Mouse (Mus musculus): Measurements from ENCODE around the gene 4933434E20Rik. TPM values are rescaled to one million over a fixed set of nuclear protein-coding genes. Genes with fewer than 3 reads are reported as not detected.
A peak's percentile ranks its signal among the peaks of the same experiment; 100 is the strongest.

4933434E20Rik gene
- total and polyA plus RNA-seq, 3 experiments, result 89.5 to 133 (median 102) TPM

DNA sequence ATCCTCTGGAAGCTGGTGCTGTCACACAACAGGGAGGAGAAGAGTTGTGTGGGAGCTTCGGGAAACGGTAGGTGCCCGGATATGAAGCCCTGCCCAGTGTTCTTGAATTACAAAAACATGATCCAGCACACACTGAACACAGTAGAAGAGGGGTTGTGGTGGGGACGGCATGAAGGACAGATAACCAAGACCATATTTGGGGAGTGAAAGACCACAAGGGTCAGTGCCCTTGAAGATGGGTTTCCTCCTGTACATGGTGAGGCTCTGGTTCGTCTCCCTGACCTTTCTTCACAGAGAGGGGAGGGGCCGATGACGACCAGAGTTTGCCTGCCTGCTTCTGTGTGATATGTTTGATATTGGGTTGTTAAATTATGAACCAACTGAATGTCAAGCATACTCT is 18.3 kb downstream of the 4933434E20Rik start:
- in situ Hi-C loops (cut with MboI; ENCODE audit: low pct_ligation_motif_present, low pct_unique_long_range_greater_than_20kb, low sequenced_read_pairs) (loop anchor here (10.0 kb wide), 2 partner anchors 105 to 275 kb away; partner anchors contain the start of gene Atp8b2), dilution Hi-C loops (cut with MboI; ENCODE audit: extremely low pct_ligation_motif_present, extremely low pct_unique_long_range_greater_than_20kb, low sequenced_read_pairs) (no loop called here)
- no peaks in the 10 kb centered on the region for H3K79me2 ChIP-seq (replicated peaks; ENCODE audit: control insufficient read depth, extremely low read depth, insufficient read depth, poor library complexity, severe bottlenecking)
- H3K4me1 ChIP-seq (ENCODE audit: control insufficient read depth in 1 of 2, insufficient read depth in 2 of 2), result peaks cover 6 to 21% of the 10 kb centered on the region in 2 experiments
- H3K4me2 ChIP-seq (ENCODE audit: insufficient read depth, low read depth, poor library complexity, severe bottlenecking), result no peak overlapping the region
- no peak overlapping the region for H3K9ac ChIP-seq (ENCODE audit: insufficient read depth, low read depth)
- TF ChIP-seq NRF1 (IDR thresholded peaks at IDR 0.05; ENCODE audit: low read depth, low read length) (no peak), ELF1 (IDR thresholded peaks at IDR 0.05; ENCODE audit: low read depth, low read length) (no peak), ZMIZ1 (IDR thresholded peaks at IDR 0.05; ENCODE audit: low read depth, low read length) (no peak), ZNF384 (IDR thresholded peaks at IDR 0.05; ENCODE audit: low read depth, low read length) (no peak), TBP (conservative IDR thresholded peaks at IDR 0.05; ENCODE audit: low read depth, low read length) (no peak), UBTF (IDR thresholded peaks at IDR 0.05; ENCODE audit: low read depth, low read length) (no peak), IRF4 (IDR thresholded peaks at IDR 0.05; ENCODE audit: low read depth, low read length) (no peak), CHD1 (IDR thresholded peaks at IDR 0.05; ENCODE audit: low read depth, low read length) (no peak), KAT2A (IDR thresholded peaks at IDR 0.05; ENCODE audit: insufficient replicate concordance, low read length) (no peak), ZC3H11A (IDR thresholded peaks at IDR 0.05; ENCODE audit: low read depth, low read length) (no peak), EP300 (IDR thresholded peaks at IDR 0.05; ENCODE audit: low read length) (no peak), POLR2A (IDR thresholded peaks at IDR 0.05; ENCODE audit: low read depth, low read length) (no peak), MAX (IDR thresholded peaks at IDR 0.05; ENCODE audit: low read length) (no peak), MYC (IDR thresholded peaks at IDR 0.05; ENCODE audit: low read depth, low read length) (no peak)
- H3K4me3 ChIP-seq (replicated peaks in 1 of 3; ENCODE audit: low read depth in 2 of 3, low read length in 2 of 3, poor library complexity in 1 of 3), result no peak overlapping the region
- no peak for DNase-seq (ENCODE audit: extremely low read depth)
- H3K36me3 ChIP-seq (replicated peaks in 1 of 2; ENCODE audit: control insufficient read depth in 1 of 2, insufficient read depth in 1 of 2, low read length in 1 of 2), result peaks cover 3 to 29% of the 10 kb centered on the region in 2 experiments
- H3K27me3 ChIP-seq (replicated peaks), result no peaks in the 10 kb centered on the region
- H3K27ac ChIP-seq (ENCODE audit: insufficient read depth, low read depth), result no peak overlapping the region
- H3K9me3 ChIP-seq (replicated peaks; ENCODE audit: low read length), result no peaks in the 10 kb centered on the region

DNA sequence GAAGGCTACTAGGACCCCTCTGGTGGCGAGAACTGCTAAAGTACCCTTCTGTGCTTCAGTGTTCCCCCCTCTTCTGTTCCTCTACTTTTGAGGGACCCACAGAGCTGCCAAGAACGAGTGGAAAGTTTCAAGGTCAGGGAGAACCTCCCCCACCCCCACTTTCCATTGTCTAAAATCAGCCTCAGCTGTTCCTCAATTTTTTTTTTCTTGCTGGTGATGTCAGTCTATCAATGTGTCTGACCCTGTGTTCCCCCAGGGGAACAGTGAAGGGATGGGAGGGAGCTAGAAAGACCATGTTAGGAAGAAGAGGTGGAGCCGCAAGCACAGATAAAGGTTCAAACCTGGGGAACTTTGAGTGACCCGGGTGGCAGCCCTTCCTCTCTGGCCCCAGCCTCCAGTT is 20.9 kb downstream of the 4933434E20Rik start, which contains the start of gene Tpm3:
Tpm3 (plus strand) TSS at position 356 of the 400 bp plus-strand sequence.
- dilution Hi-C loops (cut with MboI; ENCODE audit: extremely low pct_ligation_motif_present, extremely low pct_unique_long_range_greater_than_20kb, low sequenced_read_pairs), result no loop called here
- H3K9ac ChIP-seq (ENCODE audit: insufficient read depth, low read depth), result no peak within 1 kb of the TSS
- peaks cover 6 to 26% of the 10 kb centered on the region in 2 experiments for H3K4me1 ChIP-seq (ENCODE audit: control insufficient read depth in 1 of 2, insufficient read depth in 2 of 2)
- H3K27ac ChIP-seq (ENCODE audit: insufficient read depth, low read depth), result no peak within 1 kb of the TSS
- H3K27me3 ChIP-seq (replicated peaks), result no peaks in the 10 kb centered on the region
- H3K79me2 ChIP-seq (replicated peaks; ENCODE audit: control insufficient read depth, extremely low read depth, insufficient read depth, poor library complexity, severe bottlenecking), result no peaks in the 10 kb centered on the region
- H3K36me3 ChIP-seq (replicated peaks in 1 of 2; ENCODE audit: control insufficient read depth in 1 of 2, insufficient read depth in 1 of 2, low read length in 1 of 2), result peaks cover 0 to 5% of the 10 kb centered on the region in 2 experiments
- in situ Hi-C loops (cut with MboI; ENCODE audit: low pct_ligation_motif_present, low pct_unique_long_range_greater_than_20kb, low sequenced_read_pairs), result loop anchor here (10.0 kb wide), 2 partner anchors 107 to 277 kb away; partner anchors contain the start of gene Atp8b2
- H3K4me2 ChIP-seq (ENCODE audit: insufficient read depth, low read depth, poor library complexity, severe bottlenecking), result 0 out of 2 replicates have a peak within 1 kb of the TSS, but pooled peaks have one; percentile 7
- H3K9me3 ChIP-seq (replicated peaks; ENCODE audit: low read length), result no peaks in the 10 kb centered on the region
- DNase-seq (ENCODE audit: extremely low read depth), result peak; percentile 71
- H3K4me3 ChIP-seq (replicated peaks in 1 of 3; ENCODE audit: low read depth in 2 of 3, low read length in 2 of 3, poor library complexity in 1 of 3), result no peak within 1 kb of the TSS
- TF ChIP-seq JUN (IDR thresholded peaks at IDR 0.05; ENCODE audit: insufficient read depth, low read depth, low read length) (no peak), ZKSCAN1 (IDR thresholded peaks at IDR 0.05; ENCODE audit: borderline replicate concordance, low read depth, low read length) (no peak), POLR2AphosphoS2 (IDR thresholded peaks at IDR 0.05; ENCODE audit: low read depth, low read length) (no peak), ZC3H11A (IDR thresholded peaks at IDR 0.05; ENCODE audit: low read depth, low read length) (no peak), ETS1 (conservative IDR thresholded peaks at IDR 0.05; ENCODE audit: low read depth, low read length) (peak; percentile 83), GABPA (IDR thresholded peaks at IDR 0.05; ENCODE audit: insufficient replicate concordance, low read depth, low read length) (no peak), EP300 (IDR thresholded peaks at IDR 0.05; ENCODE audit: low read length) (peak; percentile 41; the same call in 1 of the 2 replicates), SIN3A (IDR thresholded peaks at IDR 0.05; ENCODE audit: low read length) (0 out of 2 replicates have a peak, but pooled peaks have one; percentile 11), ZNF384 (IDR thresholded peaks at IDR 0.05; ENCODE audit: low read depth, low read length) (peak; percentile 90), USF1 (IDR thresholded peaks at IDR 0.05; ENCODE audit: low read depth, low read length) (no peak), NELFE (IDR thresholded peaks at IDR 0.05; ENCODE audit: low read depth, low read length) (no peak)
